14 mouse cellular contexts compared by ENCODE assay signal in the genomic region with DNA sequence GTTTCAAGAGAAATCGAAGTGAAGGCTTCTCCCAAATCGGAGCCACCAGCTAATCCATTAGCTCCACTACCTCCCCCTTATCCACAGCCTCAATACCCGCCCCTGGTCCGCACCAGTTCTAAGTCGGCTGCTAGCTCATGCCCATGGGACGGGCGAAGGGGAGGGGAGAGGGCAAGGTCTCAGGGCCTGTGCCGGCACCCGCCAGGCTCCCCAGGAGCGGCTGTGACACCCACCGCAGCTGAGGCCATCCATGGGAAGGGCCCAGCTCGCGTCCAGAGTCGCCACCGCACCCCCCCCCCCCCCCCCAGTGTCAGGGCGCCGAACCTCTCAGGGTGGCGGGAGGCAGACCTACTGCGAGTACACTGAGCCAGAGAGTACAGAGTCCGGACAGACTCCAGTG. TPM values are rescaled to one million over a fixed set of nuclear protein-coding genes. Genes with fewer than 3 reads are reported as not detected.
DNase-seq lines count a peak whose midpoint lies in the region; ATAC-seq lines count a peak whose summit lies in the region.
"Had no signal": no experiment of that assay in that cellular context is flagged by ENCODE, and none has a peak within 500 bp of the region (broad histone marks: within the 10 kb centered on the region; RNA-seq: fewer than 3 reads in every experiment).

No protein-coding gene starts in this region.

- peaks cover 19% of the 10 kb centered on the region for H3K9me3 ChIP-seq in kidney, embryonic 16.5 days (ENCODE audit: low read length)
- H3K9me3 ChIP-seq: stomach, embryonic 15.5 days had no signal

- H3K36me3 ChIP-seq in kidney, embryonic 16.5 days (ENCODE audit: insufficient read depth, low read length) = no peaks in the 10 kb centered on the region
- no peaks in the 10 kb centered on the region for H3K36me3 ChIP-seq in splenic B cell, adult 2 months (ENCODE audit: control insufficient read depth, insufficient read depth, low read length, poor library complexity, severe bottlenecking)
- H3K36me3 ChIP-seq: limb, embryonic 13.5 days; stomach, embryonic 15.5 days had no signal

- ATAC-seq in kidney, embryonic 16.5 days (ENCODE audit: low FRiP score, low TSS enrichment) = no peak

- H3K27me3 ChIP-seq in kidney, embryonic 16.5 days (ENCODE audit: insufficient read depth, low read length) = no peaks in the 10 kb centered on the region
- H3K27me3 ChIP-seq in splenic B cell, adult 2 months (ENCODE audit: control insufficient read depth, insufficient read depth, low read length, poor library complexity, severe bottlenecking) = no peaks in the 10 kb centered on the region
- H3K27me3 ChIP-seq: limb, embryonic 13.5 days; megakaryocyte, embryonic 14.5 days; stomach, embryonic 15.5 days had no signal

- peak; percentile 74 to 79 for DNase-seq in cerebellum, postnatal 10 days
- DNase-seq in cerebellum, adult 9-10 months = no peak
- peak; percentile 15 to 40 for DNase-seq in kidney, postnatal 25 days
- peak; percentile 49 for DNase-seq in thymus, postnatal 0 days (ENCODE audit: low spot score)
- DNase-seq in thymus, postnatal 14 days = no peak
- DNase-seq in splenic B cell, adult 2 months (ENCODE audit: low read depth, low spot score) = peak; percentile 13
- no peak for DNase-seq in natural killer cell, adult 2 months (ENCODE audit: low spot score in 2 of 2)

- no peak overlapping the region for H3K4me3 ChIP-seq in kidney, embryonic 16.5 days (ENCODE audit: low read length)
- H3K4me3 ChIP-seq: layer of hippocampus, adult 2 months; limb, embryonic 13.5 days; megakaryocyte, embryonic 14.5 days; stomach, embryonic 15.5 days had no signal

- WGBS in kidney, embryonic 16.5 days = 63% methylated on average over 18 of the region's 20 CpGs

- no peak overlapping the region for H3K27ac ChIP-seq in kidney, embryonic 16.5 days (ENCODE audit: low read length)
- H3K27ac ChIP-seq: hindbrain, embryonic 14.5 days; layer of hippocampus, adult 2 months; limb, embryonic 13.5 days; stomach, embryonic 15.5 days had no signal

- H3K4me2 ChIP-seq in kidney, embryonic 16.5 days (replicated peaks; ENCODE audit: low read depth, low read length) = no peak overlapping the region
- H3K4me2 ChIP-seq: hindbrain, embryonic 14.5 days; limb, embryonic 13.5 days; stomach, embryonic 15.5 days had no signal

- no peak overlapping the region for H3K9ac ChIP-seq in kidney, embryonic 16.5 days (replicated peaks; ENCODE audit: low read length)
- H3K9ac ChIP-seq: hindbrain, embryonic 14.5 days; limb, embryonic 13.5 days; stomach, embryonic 15.5 days had no signal

- no peaks in the 10 kb centered on the region for H3K4me1 ChIP-seq in kidney, embryonic 16.5 days (ENCODE audit: insufficient read depth, low read length)
- H3K4me1 ChIP-seq: limb, embryonic 13.5 days; megakaryocyte, embryonic 14.5 days; stomach, embryonic 15.5 days had no signal

RNA-seq across cellular contexts. Expression of a gene that starts 26.1 kb away (rescaled TPM):
- not detected in 2 replicates for polyA plus RNA-seq in kidney, embryonic 16.5 days (2015; fragmentation: Nextera tagmentation; extraction: Ambion mirVana)
- not detected in 2 replicates for polyA plus RNA-seq in thymus, postnatal 0 days (2015; fragmentation: Nextera tagmentation; extraction: Ambion mirVana)
- polyA plus RNA-seq: gonadal fat pad, adult 2 months; hindbrain, embryonic 14.5 days; limb, embryonic 13.5 days; stomach, embryonic 15.5 days had no signal

RNA-seq across cellular contexts. Expression of a gene that starts 32.4 kb away (rescaled TPM):
- polyA plus RNA-seq in kidney, embryonic 16.5 days (2015; fragmentation: Nextera tagmentation; extraction: Ambion mirVana) = 44.6 and 47.3 TPM in 2 replicates
- polyA plus RNA-seq in thymus, postnatal 0 days (2015; fragmentation: Nextera tagmentation; extraction: Ambion mirVana) = 64.6 and 73.9 TPM in 2 replicates

Comparison
In these comparisons a context has a peak if more than half of its experiments do, and no peak if none do; other contexts are left out.
1. DNase-seq: peak in cerebellum, postnatal 10 days (2 of 2), kidney, postnatal 25 days (2 of 2), thymus, postnatal 0 days (single experiment) and splenic B cell, adult 2 months (single experiment); none in cerebellum, adult 9-10 months (single experiment), thymus, postnatal 14 days (single experiment) and natural killer cell, adult 2 months (0 of 2).